ENCODE assay signal across 26 mouse cellular contexts in the genomic region with DNA sequence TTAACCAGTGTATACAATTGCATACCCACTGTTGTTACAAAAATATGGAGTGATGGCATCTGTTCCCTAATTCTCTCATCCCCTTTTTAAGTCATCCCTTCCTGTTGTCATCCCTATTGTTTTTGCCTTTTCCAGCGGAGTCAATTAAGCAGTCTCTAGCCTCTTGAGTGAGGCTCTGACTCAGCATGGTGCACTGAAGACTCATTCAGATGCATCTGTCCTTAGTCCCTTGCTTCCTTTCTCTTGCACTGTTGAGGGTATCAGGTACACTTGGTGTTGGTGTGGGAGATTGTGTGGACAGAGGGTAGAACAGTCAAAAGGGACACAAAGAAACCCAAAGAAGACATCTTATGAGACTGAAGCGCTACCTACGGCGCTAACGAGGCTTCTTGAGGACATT.
"Had no signal": no experiment of that assay in that cellular context is flagged by ENCODE, and none has a peak within 500 bp of the region (broad histone marks: within the 10 kb centered on the region; RNA-seq: fewer than 3 reads in every experiment).

No protein-coding gene starts in this region.

- DNase-seq: gastrocnemius, adult 2 months; gastrocnemius, postnatal 10 days; gastrocnemius, postnatal 25 days; heart, postnatal 10 days; heart, postnatal 4 days; kidney, adult 11 months; kidney, adult 2 months; kidney, adult 9 months; kidney, postnatal 10 days; kidney, postnatal 25 days; kidney, postnatal 4 days; liver; liver, embryonic 13.5 days had no signal

- H3K27me3 ChIP-seq: heart, embryonic 12.5 days; hindbrain, embryonic 13.5 days; hindbrain, embryonic 15.5 days; limb, embryonic 12.5 days; liver, embryonic 13.5 days; liver, embryonic 15.5 days had no signal

- H3K36me3 ChIP-seq: heart, embryonic 10.5 days; heart, embryonic 12.5 days; hindbrain, embryonic 10.5 days; hindbrain, embryonic 13.5 days; hindbrain, embryonic 15.5 days; limb, embryonic 10.5 days; limb, embryonic 12.5 days; liver, embryonic 13.5 days; liver, embryonic 15.5 days had no signal

- H3K4me3 ChIP-seq: gastrocnemius, adult 2 months; heart, embryonic 10.5 days; heart, embryonic 12.5 days; hindbrain, embryonic 10.5 days; hindbrain, embryonic 13.5 days; hindbrain, embryonic 15.5 days; layer of hippocampus, adult 2 months; left cerebral cortex, adult 2 months; limb, embryonic 10.5 days; limb, embryonic 12.5 days; liver, embryonic 13.5 days; liver, embryonic 15.5 days had no signal

- H3K4me2 ChIP-seq: heart, embryonic 12.5 days; hindbrain, embryonic 13.5 days; hindbrain, embryonic 15.5 days; limb, embryonic 12.5 days; liver, embryonic 11.5 days; liver, embryonic 13.5 days; liver, embryonic 15.5 days had no signal

- H3K9ac ChIP-seq: heart, embryonic 12.5 days; hindbrain, embryonic 13.5 days; hindbrain, embryonic 15.5 days; limb, embryonic 12.5 days; liver, embryonic 13.5 days; liver, embryonic 15.5 days had no signal

- H3K9me3 ChIP-seq: heart, embryonic 10.5 days; heart, embryonic 12.5 days; hindbrain, embryonic 10.5 days; hindbrain, embryonic 13.5 days; hindbrain, embryonic 15.5 days; limb, embryonic 10.5 days; liver, embryonic 13.5 days; liver, embryonic 15.5 days had no signal

- H3K27ac ChIP-seq: gastrocnemius, adult 2 months; heart, embryonic 10.5 days; hindbrain, embryonic 10.5 days; hindbrain, embryonic 13.5 days; hindbrain, embryonic 15.5 days; hindbrain, postnatal 0 days; layer of hippocampus, adult 2 months; left cerebral cortex, adult 2 months; limb, embryonic 10.5 days; limb, embryonic 12.5 days; liver, embryonic 13.5 days; liver, embryonic 15.5 days had no signal

- H3K4me1 ChIP-seq: heart, embryonic 10.5 days; heart, embryonic 12.5 days; limb, embryonic 12.5 days; liver, embryonic 13.5 days; liver, embryonic 15.5 days had no signal

- ATAC-seq: hindbrain, postnatal 0 days; intestine, embryonic 16.5 days had no signal
